Mouse (Mus musculus): Measurements from ENCODE around the gene Gpr135. TPM values are rescaled to one million over a fixed set of nuclear protein-coding genes. Genes with fewer than 3 reads are reported as not detected.

Gene Gpr135
- polyA plus RNA-seq (2017; shearing (Covaris generic)), result under 1 TPM; 0.18 to 0.59 TPM

GRCm38 (mm10) chr12:72070327-72071269 lies at the start of gene Gpr135:
Gene Gpr135 (minus strand): TSS chr12:72071125.

GRCm38 (mm10) chr12:72085329-72086165 lies 14.6 kb upstream of the Gpr135 start, which contains the start of the genes L3hypdh and Jkamp:
Gene L3hypdh (minus strand): TSS chr12:72085439.
Gene Jkamp (plus strand): TSS chr12:72085589.

Other genes starting within 250 kb of the Gpr135 start
- gene Daam1, start 240.0 kb downstream of the Gpr135 start, polyA plus RNA-seq (2017; shearing (Covaris generic)), result 1 to 10 TPM; 6.1 to 7.6 TPM
- 1 to 10 TPM in 1 of 2 experiments, under 1 TPM in 1; 0.08 to 2.3 TPM for gene L3hypdh, start 14.3 kb upstream of the Gpr135 start, polyA plus RNA-seq (2017; shearing (Covaris generic))
- gene Jkamp, start 14.5 kb upstream of the Gpr135 start, polyA plus RNA-seq (2017; shearing (Covaris generic)), result 10 to 100 TPM; 37.6 to 40.7 TPM
- gene Ccdc175, start 113.9 kb upstream of the Gpr135 start, polyA plus RNA-seq (2017; shearing (Covaris generic)), result under 1 TPM; 0.10 to 0.15 TPM